Mouse (Mus musculus): ENCODE measurements around the gene Mafk. TPM values are rescaled to one million over a fixed set of nuclear protein-coding genes. Genes with fewer than 3 reads are reported as not detected.

Mafk gene
- polyA plus RNA-seq, 1 experiment = 15.6 TPM

DNA sequence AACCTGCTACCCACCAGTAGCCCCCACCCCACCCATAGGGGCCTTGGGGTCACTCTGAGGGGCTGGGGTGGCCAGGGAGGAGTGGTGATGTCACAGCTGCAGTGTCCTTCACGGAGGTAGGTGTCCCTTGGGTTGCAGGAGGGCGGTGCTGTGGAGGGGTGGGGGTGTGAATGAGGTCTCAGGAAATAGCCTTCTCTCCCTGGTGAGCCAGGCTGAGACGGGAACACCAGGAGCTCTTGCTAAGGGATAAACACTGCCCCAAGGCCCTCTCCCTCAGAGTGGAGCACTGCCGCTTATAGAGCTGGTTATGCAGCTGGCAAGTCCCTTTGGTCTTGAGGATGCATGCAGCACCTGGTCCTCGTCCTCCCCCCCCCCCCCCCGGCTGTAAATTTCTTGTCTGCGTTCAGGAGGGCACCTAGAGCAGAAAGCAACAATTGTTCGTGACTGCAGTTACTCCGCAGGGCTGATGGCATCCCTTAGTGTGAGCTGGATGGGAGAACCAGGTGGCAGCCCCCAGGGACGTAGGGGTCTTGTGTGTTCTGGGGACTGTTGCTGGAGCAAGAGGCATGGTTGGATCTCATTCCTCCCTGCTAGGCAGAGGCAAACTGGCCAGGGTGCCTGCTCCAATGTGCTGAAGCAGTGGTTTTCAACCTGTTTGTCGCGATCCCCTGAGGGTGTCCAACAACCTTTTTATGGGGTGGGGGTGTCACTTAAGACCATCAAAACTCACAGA, 7.0 kb downstream of the Mafk start:
- no peak for TF ChIP-seq EP300 (IDR thresholded peaks at IDR 0.05; ENCODE audit: insufficient read depth, low read depth, low read length)
- no peak for TF ChIP-seq CTCF (IDR thresholded peaks at IDR 0.05; ENCODE audit: low read depth, low read length)
- TF ChIP-seq POLR2A (IDR thresholded peaks at IDR 0.05; ENCODE audit: insufficient read depth, low read length) = no peak
- no peak overlapping the region for H3K27ac ChIP-seq (ENCODE audit: insufficient read depth, low read length)
- peaks cover 4% of the 10 kb centered on the region; the same call in 1 of the 2 replicates for H3K36me3 ChIP-seq (ENCODE audit: control insufficient read depth, insufficient read depth, low read length, poor library complexity, severe bottlenecking)
- no peaks in the 10 kb centered on the region for H3K9me3 ChIP-seq (replicated peaks; ENCODE audit: control insufficient read depth, insufficient read depth, low read length, poor library complexity, severe bottlenecking)
- no peak overlapping the region for H3K9ac ChIP-seq (ENCODE audit: low read depth, poor library complexity, severe bottlenecking)
- H3K4me1 ChIP-seq (ENCODE audit: control insufficient read depth, insufficient read depth, low read length) = peaks cover 8% of the 10 kb centered on the region
- H3K27me3 ChIP-seq (ENCODE audit: control insufficient read depth, insufficient read depth, low read length, poor library complexity, severe bottlenecking) = no peaks in the 10 kb centered on the region
- no peak overlapping the region for H3K4me3 ChIP-seq (ENCODE audit: low read depth, low read length)

DNA sequence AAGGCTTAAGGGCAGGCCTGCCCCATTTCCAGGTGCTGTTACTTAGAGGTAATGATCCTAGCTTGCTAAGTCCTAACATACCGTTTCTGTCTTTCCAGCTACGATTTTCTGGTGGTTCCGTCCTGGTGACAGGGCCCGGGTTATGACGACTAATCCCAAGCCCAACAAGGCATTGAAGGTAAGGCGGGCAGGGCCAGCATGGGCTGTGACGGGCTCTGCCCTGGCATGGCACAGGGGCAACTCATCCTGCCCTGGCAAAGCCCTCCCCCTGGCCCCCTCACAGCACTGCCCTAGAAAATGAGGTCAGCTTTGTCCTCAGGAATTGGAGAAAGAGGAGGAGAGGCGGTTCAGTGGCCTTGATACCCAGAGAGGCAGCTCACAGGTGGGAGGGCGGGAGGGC, 7.7 kb downstream of the Mafk start:
- TF ChIP-seq CTCF (IDR thresholded peaks at IDR 0.05; ENCODE audit: low read depth, low read length) (no peak), EP300 (IDR thresholded peaks at IDR 0.05; ENCODE audit: insufficient read depth, low read depth, low read length) (no peak), POLR2A (IDR thresholded peaks at IDR 0.05; ENCODE audit: insufficient read depth, low read length) (no peak)
- Histone ChIP-seq H3K27ac (ENCODE audit: insufficient read depth, low read length) (no peak overlapping the region), H3K9ac (ENCODE audit: low read depth, poor library complexity, severe bottlenecking) (no peak overlapping the region), H3K4me3 (ENCODE audit: low read depth, low read length) (no peak overlapping the region), H3K27me3 (ENCODE audit: control insufficient read depth, insufficient read depth, low read length, poor library complexity, severe bottlenecking) (no peaks in the 10 kb centered on the region), H3K36me3 (ENCODE audit: control insufficient read depth, insufficient read depth, low read length, poor library complexity, severe bottlenecking) (peaks cover 4% of the 10 kb centered on the region; the same call in 1 of the 2 replicates), H3K4me1 (ENCODE audit: control insufficient read depth, insufficient read depth, low read length) (peaks cover 8% of the 10 kb centered on the region), H3K9me3 (replicated peaks; ENCODE audit: control insufficient read depth, insufficient read depth, low read length, poor library complexity, severe bottlenecking) (no peaks in the 10 kb centered on the region)

DNA sequence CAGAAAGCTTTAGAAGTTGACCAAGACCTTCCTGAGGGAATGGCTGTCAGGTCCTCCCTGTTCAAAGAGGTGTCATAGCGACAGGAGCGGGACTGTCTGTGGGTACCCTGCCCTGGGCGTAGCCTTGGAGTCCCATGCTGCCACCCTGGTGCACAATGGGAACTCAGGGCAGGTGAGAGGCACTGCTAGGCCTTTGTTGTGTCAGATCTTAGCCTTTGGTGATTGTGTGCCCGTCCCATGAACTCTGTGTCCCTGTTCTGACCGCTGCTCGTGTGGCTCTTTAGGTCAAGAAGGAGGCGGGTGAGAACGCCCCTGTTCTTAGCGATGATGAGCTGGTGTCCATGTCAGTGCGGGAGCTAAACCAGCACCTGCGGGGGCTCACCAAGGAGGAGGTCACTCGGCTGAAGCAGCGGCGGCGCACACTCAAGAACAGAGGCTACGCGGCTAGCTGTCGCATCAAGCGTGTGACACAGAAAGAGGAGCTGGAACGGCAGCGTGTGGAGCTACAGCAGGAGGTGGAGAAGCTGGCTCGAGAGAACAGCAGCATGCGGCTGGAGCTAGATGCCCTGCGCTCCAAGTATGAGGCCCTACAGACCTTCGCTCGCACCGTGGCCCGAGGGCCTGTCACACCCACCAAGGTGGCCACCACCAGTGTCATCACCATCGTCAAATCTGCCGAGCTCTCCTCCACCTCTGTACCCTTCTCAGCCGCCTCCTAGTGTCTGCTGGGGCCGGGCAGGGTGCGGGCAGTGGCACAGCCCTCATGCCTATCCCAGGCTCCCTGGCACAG, 8.7 kb downstream of the Mafk start:
- no peak overlapping the region for H3K9ac ChIP-seq (ENCODE audit: low read depth, poor library complexity, severe bottlenecking)
- H3K36me3 ChIP-seq (ENCODE audit: control insufficient read depth, insufficient read depth, low read length, poor library complexity, severe bottlenecking) = peaks cover 4% of the 10 kb centered on the region; the same call in 1 of the 2 replicates
- H3K4me1 ChIP-seq (ENCODE audit: control insufficient read depth, insufficient read depth, low read length) = peaks cover 8% of the 10 kb centered on the region
- H3K27ac ChIP-seq (ENCODE audit: insufficient read depth, low read length) = no peak overlapping the region
- no peaks in the 10 kb centered on the region for H3K9me3 ChIP-seq (replicated peaks; ENCODE audit: control insufficient read depth, insufficient read depth, low read length, poor library complexity, severe bottlenecking)
- H3K27me3 ChIP-seq (ENCODE audit: control insufficient read depth, insufficient read depth, low read length, poor library complexity, severe bottlenecking) = no peaks in the 10 kb centered on the region
- no peak overlapping the region for H3K4me3 ChIP-seq (ENCODE audit: low read depth, low read length)
- no peak for TF ChIP-seq EP300 (IDR thresholded peaks at IDR 0.05; ENCODE audit: insufficient read depth, low read depth, low read length)
- no peak for TF ChIP-seq CTCF (IDR thresholded peaks at IDR 0.05; ENCODE audit: low read depth, low read length)
- no peak for TF ChIP-seq POLR2A (IDR thresholded peaks at IDR 0.05; ENCODE audit: insufficient read depth, low read length)

DNA sequence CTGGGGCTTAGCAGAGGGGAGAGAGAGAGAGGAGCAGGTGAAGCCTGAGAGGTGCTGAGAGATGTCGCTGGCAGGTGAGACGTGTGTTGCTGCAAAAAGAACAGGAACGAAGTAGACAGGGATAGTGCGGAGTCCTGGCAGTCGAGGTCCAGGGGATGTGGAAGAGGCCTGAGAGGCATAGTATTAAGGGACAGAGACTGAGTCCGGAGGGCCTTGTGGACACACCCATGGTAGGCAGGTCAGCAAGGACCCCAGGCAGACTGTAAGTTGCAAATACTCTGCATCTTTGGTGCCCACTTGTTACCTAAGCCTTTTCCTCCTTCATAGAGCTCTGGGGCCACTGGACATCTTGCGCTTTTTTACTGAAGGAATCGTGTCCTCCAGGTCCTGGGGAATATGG, 9.9 kb downstream of the Mafk start:
- H3K4me3 ChIP-seq (ENCODE audit: low read depth, low read length) = no peak overlapping the region
- no peaks in the 10 kb centered on the region for H3K9me3 ChIP-seq (replicated peaks; ENCODE audit: control insufficient read depth, insufficient read depth, low read length, poor library complexity, severe bottlenecking)
- H3K27me3 ChIP-seq (ENCODE audit: control insufficient read depth, insufficient read depth, low read length, poor library complexity, severe bottlenecking) = no peaks in the 10 kb centered on the region
- H3K4me1 ChIP-seq (ENCODE audit: control insufficient read depth, insufficient read depth, low read length) = peaks cover 8% of the 10 kb centered on the region
- TF ChIP-seq POLR2A (IDR thresholded peaks at IDR 0.05; ENCODE audit: insufficient read depth, low read length) (no peak), EP300 (IDR thresholded peaks at IDR 0.05; ENCODE audit: insufficient read depth, low read depth, low read length) (no peak), CTCF (IDR thresholded peaks at IDR 0.05; ENCODE audit: low read depth, low read length) (no peak)
- no peak overlapping the region for H3K27ac ChIP-seq (ENCODE audit: insufficient read depth, low read length)
- H3K36me3 ChIP-seq (ENCODE audit: control insufficient read depth, insufficient read depth, low read length, poor library complexity, severe bottlenecking) = peaks cover 4% of the 10 kb centered on the region; the same call in 1 of the 2 replicates
- no peak overlapping the region for H3K9ac ChIP-seq (ENCODE audit: low read depth, poor library complexity, severe bottlenecking)

DNA sequence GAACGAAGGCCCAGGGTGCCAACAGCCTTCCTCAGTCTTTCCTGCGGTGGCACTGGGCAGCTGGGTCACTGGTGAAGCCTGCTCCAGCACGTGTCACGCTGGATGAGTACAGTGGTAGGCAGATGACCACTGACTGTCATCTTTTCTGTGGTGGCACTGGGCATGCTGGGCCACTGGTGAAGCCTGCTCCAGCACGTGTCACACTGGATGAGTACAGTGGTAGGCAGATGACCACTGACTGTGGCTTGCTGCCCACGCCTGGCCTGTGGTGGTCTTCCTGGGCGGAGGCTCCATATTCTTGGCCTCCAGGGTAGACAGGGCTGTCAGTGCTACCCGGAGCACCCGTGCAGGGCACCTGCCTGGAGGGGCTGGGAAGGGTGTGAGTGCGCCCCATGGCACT, 10.6 kb downstream of the Mafk start:
- Histone ChIP-seq H3K36me3 (ENCODE audit: control insufficient read depth, insufficient read depth, low read length, poor library complexity, severe bottlenecking) (peaks cover 4% of the 10 kb centered on the region; the same call in 1 of the 2 replicates), H3K9ac (ENCODE audit: low read depth, poor library complexity, severe bottlenecking) (no peak overlapping the region), H3K27ac (ENCODE audit: insufficient read depth, low read length) (no peak overlapping the region), H3K4me1 (ENCODE audit: control insufficient read depth, insufficient read depth, low read length) (peaks cover 6% of the 10 kb centered on the region), H3K27me3 (ENCODE audit: control insufficient read depth, insufficient read depth, low read length, poor library complexity, severe bottlenecking) (no peaks in the 10 kb centered on the region), H3K9me3 (replicated peaks; ENCODE audit: control insufficient read depth, insufficient read depth, low read length, poor library complexity, severe bottlenecking) (no peaks in the 10 kb centered on the region), H3K4me3 (ENCODE audit: low read depth, low read length) (no peak overlapping the region)
- no peak for TF ChIP-seq POLR2A (IDR thresholded peaks at IDR 0.05; ENCODE audit: insufficient read depth, low read length)
- no peak for TF ChIP-seq CTCF (IDR thresholded peaks at IDR 0.05; ENCODE audit: low read depth, low read length)
- TF ChIP-seq EP300 (IDR thresholded peaks at IDR 0.05; ENCODE audit: insufficient read depth, low read depth, low read length) = no peak
